Mouse (Mus musculus): ENCODE measurements at regions not wholly inside any gene's neighbourhood (a gene's known extent, or its start where the extent isn't known, plus 50 kb on each side); places are given as distances from the start of the nearest gene placed in this dataset.

- H3K27me3 ChIP-seq (ENCODE audit: insufficient read depth, low read length) = peaks cover 3% of the 10 kb centered on the region; the same call in 1 of the 2 replicates
- ATAC-seq (ENCODE audit: extremely low read depth, insufficient number of reproducible peaks, low FRiP score, poor library complexity, severe bottlenecking) = no peak
- no peak overlapping the region for H3K4me3 ChIP-seq (ENCODE audit: low read depth, low read length)
- no peaks in the 10 kb centered on the region for H3K4me1 ChIP-seq (ENCODE audit: insufficient read depth, low read depth, low read length)
- DNase-seq (ENCODE audit: low spot score) = no peak
- TF ChIP-seq GATA1 (IDR thresholded peaks at IDR 0.05; ENCODE audit: borderline replicate concordance, low read length) (no peak), GATA2 (IDR thresholded peaks at IDR 0.05; ENCODE audit: borderline replicate concordance, low read depth, low read length) (no peak), CTCF (IDR thresholded peaks at IDR 0.05; ENCODE audit: low read depth, low read length) (no peak), TAL1 (conservative IDR thresholded peaks at IDR 0.05; ENCODE audit: low read depth, low read length) (no peak), POLR2AphosphoS5 (IDR thresholded peaks at IDR 0.05; ENCODE audit: insufficient replicate concordance, low read depth, low read length) (no peak)
- H3K36me3 ChIP-seq (replicated peaks) = no peaks in the 10 kb centered on the region
- no peaks in the 10 kb centered on the region for H3K9me3 ChIP-seq (replicated peaks)
These were observed 113.5 kb upstream of the Mrps10 start for GRCm38 (mm10) chr17:47255209-47255608.

GRCm38 (mm10) chr17:47254026-47254425, 114.7 kb upstream of the Mrps10 start:
- Histone ChIP-seq H3K36me3 (replicated peaks) (no peaks in the 10 kb centered on the region), H3K4me1 (ENCODE audit: insufficient read depth, low read depth, low read length) (no peaks in the 10 kb centered on the region), H3K9me3 (replicated peaks) (no peaks in the 10 kb centered on the region), H3K4me3 (ENCODE audit: low read depth, low read length) (no peak overlapping the region), H3K27me3 (ENCODE audit: insufficient read depth, low read length) (peaks cover 3% of the 10 kb centered on the region; the same call in 1 of the 2 replicates)
- DNase-seq (ENCODE audit: low spot score) (no peak), ATAC-seq (ENCODE audit: extremely low read depth, insufficient number of reproducible peaks, low FRiP score, poor library complexity, severe bottlenecking) (no peak)
- TF ChIP-seq CTCF (IDR thresholded peaks at IDR 0.05; ENCODE audit: low read depth, low read length) (no peak), GATA2 (IDR thresholded peaks at IDR 0.05; ENCODE audit: borderline replicate concordance, low read depth, low read length) (no peak), TAL1 (conservative IDR thresholded peaks at IDR 0.05; ENCODE audit: low read depth, low read length) (no peak), GATA1 (IDR thresholded peaks at IDR 0.05; ENCODE audit: borderline replicate concordance, low read length) (no peak), POLR2AphosphoS5 (IDR thresholded peaks at IDR 0.05; ENCODE audit: insufficient replicate concordance, low read depth, low read length) (no peak)

GRCm38 (mm10) chr17:47250001-47250400, 118.7 kb upstream of the Mrps10 start:
- Histone ChIP-seq H3K36me3 (replicated peaks) (no peaks in the 10 kb centered on the region), H3K9me3 (replicated peaks) (no peaks in the 10 kb centered on the region), H3K4me1 (ENCODE audit: insufficient read depth, low read depth, low read length) (no peaks in the 10 kb centered on the region), H3K4me3 (ENCODE audit: low read depth, low read length) (no peak overlapping the region), H3K27me3 (ENCODE audit: insufficient read depth, low read length) (peaks cover 3% of the 10 kb centered on the region; the same call in 1 of the 2 replicates)
- TF ChIP-seq POLR2AphosphoS5 (IDR thresholded peaks at IDR 0.05; ENCODE audit: insufficient replicate concordance, low read depth, low read length) = no peak
- no peak for DNase-seq (ENCODE audit: low spot score)
- ATAC-seq (ENCODE audit: extremely low read depth, insufficient number of reproducible peaks, low FRiP score, poor library complexity, severe bottlenecking) = no peak

GRCm38 (mm10) chr17:47249176-47249575, 119.5 kb upstream of the Mrps10 start:
- no peak for ATAC-seq (ENCODE audit: extremely low read depth, insufficient number of reproducible peaks, low FRiP score, poor library complexity, severe bottlenecking)
- Histone ChIP-seq H3K36me3 (replicated peaks) (no peaks in the 10 kb centered on the region), H3K27me3 (ENCODE audit: insufficient read depth, low read length) (no peaks in the 10 kb centered on the region; the same call in 1 of the 2 replicates), H3K9me3 (replicated peaks) (no peaks in the 10 kb centered on the region), H3K4me1 (ENCODE audit: insufficient read depth, low read depth, low read length) (no peaks in the 10 kb centered on the region), H3K4me3 (ENCODE audit: low read depth, low read length) (no peak overlapping the region)
- no peak for TF ChIP-seq POLR2AphosphoS5 (IDR thresholded peaks at IDR 0.05; ENCODE audit: insufficient replicate concordance, low read depth, low read length)
- TF ChIP-seq CTCF (IDR thresholded peaks at IDR 0.05; ENCODE audit: low read depth, low read length) = no peak
- TF ChIP-seq GATA2 (IDR thresholded peaks at IDR 0.05; ENCODE audit: borderline replicate concordance, low read depth, low read length) = no peak
- no peak for TF ChIP-seq GATA1 (IDR thresholded peaks at IDR 0.05; ENCODE audit: borderline replicate concordance, low read length)
- TF ChIP-seq TAL1 (conservative IDR thresholded peaks at IDR 0.05; ENCODE audit: low read depth, low read length) = no peak
- DNase-seq (ENCODE audit: low spot score) = no peak

GRCm38 (mm10) chr17:47248053-47248452, 120.6 kb upstream of the Mrps10 start:
- H3K4me3 ChIP-seq (ENCODE audit: low read depth, low read length) = no peak overlapping the region
- ATAC-seq (ENCODE audit: extremely low read depth, insufficient number of reproducible peaks, low FRiP score, poor library complexity, severe bottlenecking) (no peak), DNase-seq (ENCODE audit: low spot score) (no peak)
- no peaks in the 10 kb centered on the region; the same call in 1 of the 2 replicates for H3K27me3 ChIP-seq (ENCODE audit: insufficient read depth, low read length)
- no peak for TF ChIP-seq POLR2AphosphoS5 (IDR thresholded peaks at IDR 0.05; ENCODE audit: insufficient replicate concordance, low read depth, low read length)
- TF ChIP-seq GATA2 (IDR thresholded peaks at IDR 0.05; ENCODE audit: borderline replicate concordance, low read depth, low read length) = no peak
- no peak for TF ChIP-seq CTCF (IDR thresholded peaks at IDR 0.05; ENCODE audit: low read depth, low read length)
- TF ChIP-seq TAL1 (conservative IDR thresholded peaks at IDR 0.05; ENCODE audit: low read depth, low read length) = no peak
- H3K9me3 ChIP-seq (replicated peaks) = no peaks in the 10 kb centered on the region
- no peaks in the 10 kb centered on the region for H3K36me3 ChIP-seq (replicated peaks)
- no peaks in the 10 kb centered on the region for H3K4me1 ChIP-seq (ENCODE audit: insufficient read depth, low read depth, low read length)

- Histone ChIP-seq H3K4me3 (ENCODE audit: low read depth, low read length) (no peak overlapping the region), H3K4me1 (ENCODE audit: insufficient read depth, low read depth, low read length) (no peaks in the 10 kb centered on the region), H3K9me3 (replicated peaks) (no peaks in the 10 kb centered on the region), H3K27me3 (ENCODE audit: insufficient read depth, low read length) (no peaks in the 10 kb centered on the region; the same call in 1 of the 2 replicates), H3K36me3 (replicated peaks) (no peaks in the 10 kb centered on the region)
- TF ChIP-seq GATA2 (IDR thresholded peaks at IDR 0.05; ENCODE audit: borderline replicate concordance, low read depth, low read length) (no peak), GATA1 (IDR thresholded peaks at IDR 0.05; ENCODE audit: borderline replicate concordance, low read length) (no peak)
- ATAC-seq (ENCODE audit: extremely low read depth, insufficient number of reproducible peaks, low FRiP score, poor library complexity, severe bottlenecking) (no peak), DNase-seq (ENCODE audit: low spot score) (no peak)
These were observed 121.2 kb upstream of the Mrps10 start for GRCm38 (mm10) chr17:47247516-47247915.

- TF ChIP-seq GATA2 (IDR thresholded peaks at IDR 0.05; ENCODE audit: borderline replicate concordance, low read depth, low read length) (no peak), CTCF (IDR thresholded peaks at IDR 0.05; ENCODE audit: low read depth, low read length) (no peak), POLR2AphosphoS5 (IDR thresholded peaks at IDR 0.05; ENCODE audit: insufficient replicate concordance, low read depth, low read length) (no peak), TAL1 (conservative IDR thresholded peaks at IDR 0.05; ENCODE audit: low read depth, low read length) (no peak), GATA1 (IDR thresholded peaks at IDR 0.05; ENCODE audit: borderline replicate concordance, low read length) (no peak)
- Histone ChIP-seq H3K36me3 (replicated peaks) (no peaks in the 10 kb centered on the region), H3K27me3 (ENCODE audit: insufficient read depth, low read length) (no peaks in the 10 kb centered on the region; the same call in 1 of the 2 replicates), H3K4me1 (ENCODE audit: insufficient read depth, low read depth, low read length) (no peaks in the 10 kb centered on the region), H3K4me3 (ENCODE audit: low read depth, low read length) (no peak overlapping the region), H3K9me3 (replicated peaks) (no peaks in the 10 kb centered on the region)
- DNase-seq (ENCODE audit: low spot score) (no peak), ATAC-seq (ENCODE audit: extremely low read depth, insufficient number of reproducible peaks, low FRiP score, poor library complexity, severe bottlenecking) (no peak)
These were observed 122.1 kb upstream of the Mrps10 start for GRCm38 (mm10) chr17:47246605-47247004.
